Mouse (Mus musculus) frontal cortex, postnatal 14 days (tissue): Measurements from ENCODE around the gene Gm128.

ENCODE experiments used
- DNase-seq, 2 experiments: peaks; one replicate each; pipeline ENCODE4 v3.0.0; 2022; ENCODE audit warnings: low spot score in 2 of 2

Gm128 gene

DNA sequence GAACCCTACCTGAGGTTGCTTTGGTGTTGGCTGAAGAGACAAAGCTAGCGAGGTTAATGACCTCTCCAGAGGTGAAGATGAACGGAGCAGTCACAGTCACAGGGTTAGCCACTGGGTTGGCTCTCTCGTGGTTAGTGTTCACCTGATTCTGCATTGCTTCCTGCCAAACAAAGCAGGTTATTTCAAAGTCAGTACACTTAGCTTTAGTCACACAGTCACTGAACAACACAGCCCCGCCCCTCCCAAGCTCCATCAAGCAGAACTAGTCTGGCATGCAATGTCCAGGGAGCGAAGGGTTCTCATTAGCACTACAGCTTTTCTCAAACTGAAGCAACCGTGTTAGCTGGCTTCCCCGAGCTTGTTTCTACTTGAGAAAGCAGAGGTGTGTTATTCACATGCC is 41.3 kb downstream of the Gm128 start:
- DNase-seq, result no peak

GRCm38 (mm10) chr3:95199101-95199500 is 42.3 kb downstream of the Gm128 start:
- DNase-seq, result no peak

DNA sequence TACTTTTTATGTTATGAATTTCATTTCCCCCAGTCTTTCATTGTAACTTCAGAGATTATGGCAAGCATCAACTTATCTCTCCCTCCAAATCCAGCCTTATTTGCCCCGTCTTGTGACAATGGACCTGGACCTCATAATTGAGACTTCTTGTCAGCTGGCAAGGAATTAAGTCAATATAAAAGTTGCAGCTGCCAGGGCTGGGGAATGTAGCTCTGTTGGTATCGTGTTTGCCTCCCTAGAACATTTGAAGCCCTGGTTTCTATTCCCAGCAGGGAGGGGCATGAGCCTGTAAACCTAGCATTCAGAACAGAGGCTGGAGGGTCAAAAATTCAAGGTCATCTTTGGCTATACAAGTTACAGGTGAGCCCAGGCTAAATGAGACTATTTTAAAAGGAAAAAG is 45.6 kb downstream of the Gm128 start:
- no peak for DNase-seq

- no peak for DNase-seq
These were observed 46.7 kb downstream of the Gm128 start for GRCm38 (mm10) chr3:95194721-95195135.
